Mouse (Mus musculus) liver, embryonic 14.5 days (tissue): ENCODE results near the gene Plxnd1.

ENCODE experiments used
- CTCF ChIP-seq: IDR thresholded peaks from 2 replicates; pipeline ENCODE4 v1.5.1; 2016; ENCODE audit warnings: antibody characterized with exemption, low read depth, control low read depth
- EP300 ChIP-seq: IDR thresholded peaks from 2 replicates; pipeline ENCODE4 v1.6.1; 2016; ENCODE audit warnings: antibody characterized with exemption, low read depth

- no peak for TF ChIP-seq EP300
- no peak for TF ChIP-seq CTCF
These were observed 79.0 kb downstream of the Plxnd1 start for GRCm38 (mm10) chr6:115915601-115916445.
